Mouse (Mus musculus) CH12.LX (cell line): ENCODE data around the gene Banf2. TPM values are rescaled to one million over a fixed set of nuclear protein-coding genes. Genes with fewer than 3 reads are reported as not detected.

Source experiments
- DNase-seq: peaks from one replicate; pipeline ENCODE4 v3.0.0-alpha.2; 2013; ENCODE audit errors: extremely low read depth
- H3K27ac ChIP-seq: 2 replicates; pipeline ENCODE4 v1.5.1; 2012; ENCODE audit warnings: low read depth, mild to moderate bottlenecking, control low read depth, moderate library complexity; ENCODE audit not compliant: insufficient read depth
- H3K27me3 ChIP-seq: replicated peaks from 2 replicates; pipeline ENCODE3; 2012; ENCODE audit warnings: inconsistent platforms
- H3K36me3 ChIP-seq, 2 experiments: replicated peaks in 1 of 2; 2 replicates each; pipeline versions ENCODE3 to v1.6.1; 2012; ENCODE audit warnings: inconsistent platforms in 1 of 2, low read length in 1 of 2, mild to moderate bottlenecking in 1 of 2, mixed read lengths in 1 of 2, moderate library complexity in 1 of 2; ENCODE audit not compliant: control insufficient read depth in 1 of 2, insufficient read depth in 1 of 2
- H3K4me1 ChIP-seq, 2 experiments: 2 replicates each; pipeline ENCODE4 v1.6.1; 2012; ENCODE audit warnings: inconsistent platforms in 1 of 2, moderate library complexity in 1 of 2; ENCODE audit not compliant: insufficient read depth in 2 of 2, control insufficient read depth in 1 of 2
- H3K4me2 ChIP-seq: 2 replicates; pipeline ENCODE4 v1.6.1; 2012; ENCODE audit warnings: low read depth, mild to moderate bottlenecking, control low read depth; ENCODE audit not compliant: poor library complexity, insufficient read depth, severe bottlenecking
- H3K4me3 ChIP-seq, 3 experiments: fragments of 150-350 bp in 1 of 3; sonication (generic) in 1 of 3; replicated peaks in 1 of 3; 2 replicates each; pipeline versions ENCODE3 to v1.5.1; 2011 to 2012; ENCODE audit warnings: low read depth in 2 of 3, low read length in 2 of 3, mild to moderate bottlenecking in 2 of 3, moderate library complexity in 2 of 3, control low read depth in 1 of 3, improper control_type of control experiment in 1 of 3, inconsistent platforms in 1 of 3, mixed read lengths in 1 of 3; ENCODE audit not compliant: poor library complexity in 1 of 3
- H3K79me2 ChIP-seq: replicated peaks from 2 replicates; pipeline ENCODE4 v1.6.1; 2012; ENCODE audit warnings: mild to moderate bottlenecking, moderate library complexity; ENCODE audit not compliant: control insufficient read depth, poor library complexity, insufficient read depth, severe bottlenecking; ENCODE audit errors: extremely low read depth
- H3K9ac ChIP-seq: 2 replicates; pipeline ENCODE4 v1.6.1; 2012; ENCODE audit warnings: low read depth, mild to moderate bottlenecking, control low read depth, moderate library complexity; ENCODE audit not compliant: insufficient read depth
- H3K9me3 ChIP-seq: replicated peaks from 2 replicates; pipeline ENCODE3; 2012; ENCODE audit warnings: low read length, inconsistent platforms, mixed read lengths
- BHLHE40 ChIP-seq: IDR thresholded peaks from 2 replicates; pipeline ENCODE4 v1.6.1; 2011; ENCODE audit warnings: mild to moderate bottlenecking, low read depth, low read length, improper control_type of control experiment
- CHD1 ChIP-seq: IDR thresholded peaks from 2 replicates; pipeline ENCODE4 v1.6.1; 2012; ENCODE audit warnings: low read depth, low read length, improper control_type of control experiment, inconsistent platforms
- CHD2 ChIP-seq: IDR thresholded peaks from 2 replicates; pipeline ENCODE4 v1.6.1; 2011; ENCODE audit warnings: low read length, improper control_type of control experiment
- EP300 ChIP-seq: IDR thresholded peaks from 2 replicates; pipeline ENCODE4 v1.6.1; 2011; ENCODE audit warnings: low read length, improper control_type of control experiment
- ETS1 ChIP-seq: conservative IDR thresholded peaks from 2 replicates; pipeline ENCODE4 v1.6.1; 2012; ENCODE audit warnings: low read depth, mild to moderate bottlenecking, inconsistent platforms, low read length, improper control_type of control experiment, moderate library complexity
- GABPA ChIP-seq: IDR thresholded peaks from 2 replicates; pipeline ENCODE4 v1.6.1; 2012; ENCODE audit warnings: low read depth, low read length, improper control_type of control experiment, inconsistent platforms; ENCODE audit not compliant: insufficient replicate concordance
- HCFC1 ChIP-seq: IDR thresholded peaks from 2 replicates; pipeline ENCODE4 v1.6.1; 2012; ENCODE audit warnings: low read depth, mild to moderate bottlenecking, inconsistent platforms, low read length, improper control_type of control experiment
- KAT2A ChIP-seq: IDR thresholded peaks from 2 replicates; pipeline ENCODE4 v1.6.1; 2012; ENCODE audit warnings: low read length, improper control_type of control experiment, inconsistent platforms; ENCODE audit not compliant: insufficient replicate concordance
- MAFK ChIP-seq: IDR thresholded peaks from 2 replicates; pipeline ENCODE4 v1.6.1; 2011; ENCODE audit warnings: low read length, improper control_type of control experiment; ENCODE audit not compliant: insufficient replicate concordance
- MAX ChIP-seq: IDR thresholded peaks from 2 replicates; pipeline ENCODE4 v1.6.1; 2011; ENCODE audit warnings: low read length, improper control_type of control experiment
- MAZ ChIP-seq: IDR thresholded peaks from 2 replicates; pipeline ENCODE4 v1.6.1; 2012; ENCODE audit warnings: low read depth, mild to moderate bottlenecking, inconsistent platforms, low read length, improper control_type of control experiment, moderate library complexity
- MEF2A ChIP-seq: IDR thresholded peaks from 2 replicates; pipeline ENCODE4 v1.6.1; 2014; ENCODE audit warnings: low read depth, mild to moderate bottlenecking, inconsistent platforms, low read length, improper control_type of control experiment, borderline replicate concordance
- MXI1 ChIP-seq: IDR thresholded peaks from 2 replicates; pipeline ENCODE4 v1.6.1; 2011; ENCODE audit warnings: mild to moderate bottlenecking, low read depth, low read length, improper control_type of control experiment
- NRF1 ChIP-seq: IDR thresholded peaks from 2 replicates; pipeline ENCODE4 v1.6.1; 2014; ENCODE audit warnings: low read depth, mild to moderate bottlenecking, inconsistent platforms, low read length, improper control_type of control experiment, moderate library complexity
- POLR2A ChIP-seq: IDR thresholded peaks from 2 replicates; pipeline ENCODE4 v1.6.1; 2011; ENCODE audit warnings: low read depth, mild to moderate bottlenecking, improper control_type of control experiment, low read length
- RAD21 ChIP-seq: IDR thresholded peaks from 2 replicates; pipeline ENCODE4 v1.6.1; 2011; ENCODE audit warnings: low read depth, mild to moderate bottlenecking, low read length, improper control_type of control experiment, moderate library complexity
- RCOR1 ChIP-seq: conservative IDR thresholded peaks from 2 replicates; pipeline ENCODE4 v1.6.1; 2012; ENCODE audit warnings: low read depth, mild to moderate bottlenecking, inconsistent platforms, low read length, improper control_type of control experiment
- SIN3A ChIP-seq: IDR thresholded peaks from 2 replicates; pipeline ENCODE4 v1.6.1; 2012; ENCODE audit warnings: low read length, improper control_type of control experiment, inconsistent platforms
- TBP ChIP-seq: conservative IDR thresholded peaks from 2 replicates; pipeline ENCODE4 v1.6.1; 2011; ENCODE audit warnings: low read depth, low read length, improper control_type of control experiment
- TCF12 ChIP-seq: IDR thresholded peaks from 2 replicates; pipeline ENCODE4 v1.6.1; 2014; ENCODE audit warnings: low read depth, mild to moderate bottlenecking, inconsistent platforms, low read length, improper control_type of control experiment
- UBTF ChIP-seq: IDR thresholded peaks from 2 replicates; pipeline ENCODE4 v1.6.1; 2012; ENCODE audit warnings: low read depth, mild to moderate bottlenecking, inconsistent platforms, low read length, improper control_type of control experiment, moderate library complexity
- USF2 ChIP-seq: conservative IDR thresholded peaks from 2 replicates; pipeline ENCODE4 v1.6.1; 2011; ENCODE audit warnings: low read depth, low read length, improper control_type of control experiment
- ZC3H11A ChIP-seq: IDR thresholded peaks from 2 replicates; pipeline ENCODE4 v1.6.1; 2012; ENCODE audit warnings: low read depth, mild to moderate bottlenecking, inconsistent platforms, low read length, improper control_type of control experiment
- ZKSCAN1 ChIP-seq: IDR thresholded peaks from 2 replicates; pipeline ENCODE4 v1.6.1; 2012; ENCODE audit warnings: low read depth, inconsistent platforms, low read length, improper control_type of control experiment, borderline replicate concordance
- dilution Hi-C: fragments of 300-500 bp; cut with MboI; formaldehyde crosslinking; loops from 2 replicates; pipeline ENCODE4 v1.14.3; 2020; ENCODE audit warnings: low sequenced_read_pairs; ENCODE audit not compliant: extremely low pct_unique_long_range_greater_than_20kb, extremely low pct_ligation_motif_present
- in situ Hi-C: fragments of 300-500 bp; cut with MboI; formaldehyde crosslinking; loops from 3 replicates; pipeline ENCODE4 v1.14.3; 2019; ENCODE audit warnings: low sequenced_read_pairs, low pct_ligation_motif_present, low pct_unique_long_range_greater_than_20kb, mixed read lengths
- polyA plus RNA-seq: library from polyadenylated mRNA; unstranded; fragments of >175 nt; gene quantifications from 2 replicates; pipeline ENCODE4 v1.2.1, GENCODE M21; 2012; ENCODE audit warnings: low read depth; ENCODE audit not compliant: insufficient read length
- total RNA-seq, 2 experiments: library from RNA; depleted of rRNA; stranded (reverse); fragments of 300-350 nt in 1 of 2; fragments of >200 nt in 1 of 2; gene quantifications; 2 replicates each; pipeline ENCODE4 v1.2.3; 2012 to 2014

Gene Banf2
- total and polyA plus RNA-seq, 3 experiments = not detected

DNA sequence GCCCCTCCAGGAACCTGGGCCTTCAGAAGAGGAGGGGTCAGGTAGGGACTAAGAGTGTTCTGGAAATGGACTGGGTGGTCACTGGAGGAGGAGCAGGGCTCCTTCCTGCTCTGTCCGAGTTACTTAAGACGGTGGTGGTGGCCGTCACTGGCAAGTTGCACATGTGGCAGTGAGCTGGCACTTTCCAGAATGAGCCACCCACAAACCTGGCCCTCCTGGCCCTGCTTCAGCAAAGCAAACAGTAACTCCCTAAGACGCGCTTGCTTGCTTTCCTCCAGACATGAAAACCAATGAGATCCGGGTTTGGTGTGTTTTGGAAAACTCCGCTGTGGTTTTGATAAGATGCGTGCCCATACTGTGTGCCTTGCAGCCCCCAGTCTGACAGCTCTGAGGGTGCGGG lies 7.5 kb upstream of the Banf2 start:
- H3K4me2 ChIP-seq = no peak overlapping the region
- H3K4me1 ChIP-seq = 0 out of 4 replicates have a peak, but pooled peaks cover 0 to 2% of the 10 kb centered on the region in 2 experiments
- no peaks in the 10 kb centered on the region for H3K9me3 ChIP-seq
- dilution Hi-C loops (no loop called here), in situ Hi-C loops (no loop called here)
- no peak overlapping the region for H3K4me3 ChIP-seq
- no peak for DNase-seq
- no peaks in the 10 kb centered on the region for H3K36me3 ChIP-seq
- no peak for TF ChIP-seq EP300
- TF ChIP-seq BHLHE40 = no peak
- TF ChIP-seq USF2 = no peak
- no peak for TF ChIP-seq MAX
- TF ChIP-seq TCF12 = no peak
- TF ChIP-seq ZKSCAN1 = no peak
- TF ChIP-seq RAD21 = no peak
- TF ChIP-seq SIN3A = no peak
- no peak for TF ChIP-seq CHD2
- no peak for TF ChIP-seq HCFC1
- no peak for TF ChIP-seq KAT2A
- no peak for TF ChIP-seq GABPA
- TF ChIP-seq TBP = no peak
- TF ChIP-seq CHD1 = no peak
- H3K9ac ChIP-seq = no peak overlapping the region
- peaks cover 4% of the 10 kb centered on the region for H3K27me3 ChIP-seq
- no peaks in the 10 kb centered on the region for H3K79me2 ChIP-seq
- no peak overlapping the region for H3K27ac ChIP-seq

DNA sequence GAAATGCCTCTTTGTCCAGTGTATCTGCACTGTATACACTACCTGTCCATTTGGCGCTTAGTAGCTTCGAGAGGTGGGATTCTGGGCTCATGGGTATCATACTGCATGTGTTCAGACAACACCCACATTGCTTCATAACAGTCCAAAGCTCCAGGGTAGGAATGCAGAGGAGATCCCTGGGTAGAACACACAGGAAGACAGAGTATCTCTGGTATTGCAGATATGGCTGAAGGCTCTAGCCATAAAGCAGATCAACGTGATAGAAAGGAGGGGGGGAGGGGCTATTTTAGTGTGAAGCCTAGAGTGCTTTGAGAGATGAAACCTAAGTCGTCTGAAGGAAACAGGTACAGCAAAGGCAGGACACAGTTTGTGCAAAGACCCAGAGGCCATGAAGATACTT lies 6.4 kb upstream of the Banf2 start:
- Histone ChIP-seq H3K27ac (no peak overlapping the region), H3K36me3 (no peaks in the 10 kb centered on the region), H3K27me3 (peaks cover 2% of the 10 kb centered on the region), H3K79me2 (no peaks in the 10 kb centered on the region), H3K9me3 (no peaks in the 10 kb centered on the region), H3K4me2 (no peak overlapping the region), H3K4me3 (no peak overlapping the region), H3K4me1 (0 out of 4 replicates have a peak, but pooled peaks cover 0 to 2% of the 10 kb centered on the region in 2 experiments), H3K9ac (no peak overlapping the region)
- no peak for DNase-seq
- dilution Hi-C loops = no loop called here
- no peak for TF ChIP-seq ETS1
- no peak for TF ChIP-seq NRF1
- TF ChIP-seq SIN3A = no peak
- TF ChIP-seq RAD21 = no peak
- TF ChIP-seq MAZ = no peak
- no peak for TF ChIP-seq KAT2A
- TF ChIP-seq ZC3H11A = no peak
- TF ChIP-seq HCFC1 = no peak
- TF ChIP-seq MEF2A = no peak
- TF ChIP-seq MXI1 = no peak
- TF ChIP-seq CHD1 = no peak
- no peak for TF ChIP-seq TCF12
- no peak for TF ChIP-seq UBTF
- no peak for TF ChIP-seq MAFK
- no peak for TF ChIP-seq POLR2A
- no peak for TF ChIP-seq RCOR1
- in situ Hi-C loops = no loop called here
